ENCODE assay signal across 15 mouse cellular contexts in genomic region chr2:108289696-108290430, GRCm38 (mm10).
DNase-seq lines count a peak whose midpoint lies in the region.
"Had no signal": no experiment of that assay in that cellular context is flagged by ENCODE, and none has a peak within 500 bp of the region (broad histone marks: within the 10 kb centered on the region; RNA-seq: fewer than 3 reads in every experiment).

No protein-coding gene starts in this region.

- peak; percentile 58 for DNase-seq in layer of hippocampus, adult 9-11 months
- no peak for DNase-seq in layer of hippocampus, postnatal 25 days (ENCODE audit: extremely low spot score in 1 of 2, low spot score in 1 of 2)
- DNase-seq in frontal cortex, adult 2 months (ENCODE audit: extremely low spot score in 1 of 2, low spot score in 1 of 2): peak; percentile 75 to 76
- DNase-seq in left cerebral cortex, adult 9 months (ENCODE audit: low spot score in 2 of 2): peak; percentile 69 to 75
- DNase-seq in right cerebral cortex, postnatal 25 days: peak; percentile 52
- no peak for DNase-seq in cerebellum, adult 9-11 months
- no peak for DNase-seq in kidney, postnatal 36 days
- no peak for DNase-seq in kidney, adult 11 months
- DNase-seq: adrenal gland, adult 2 months; cerebellum, postnatal 25 days; gastrocnemius, postnatal 36 days; kidney, adult 18-20 months; kidney, postnatal 14 days; liver; thymus, postnatal 25 days had no signal

Comparison
In these comparisons a context has a peak if more than half of its experiments do, and no peak if none do; other contexts are left out.
1. DNase-seq: peak in layer of hippocampus, adult 9-11 months (single experiment), frontal cortex, adult 2 months (2 of 2), left cerebral cortex, adult 9 months (2 of 2) and right cerebral cortex, postnatal 25 days (single experiment); none in layer of hippocampus, postnatal 25 days (0 of 2), cerebellum, adult 9-11 months (single experiment), kidney, postnatal 36 days (0 of 2) and kidney, adult 11 months (single experiment).